Mouse (Mus musculus): ENCODE results near the gene Dbil5.

Dbil5 gene

GRCm38 (mm10) chr11:76243811-76244546 is 26.6 kb downstream of the Dbil5 start:
- Histone ChIP-seq H3K4me3 (replicated peaks; ENCODE audit: low read length) (peak overlapping the region; percentile 94), H3K9me3 (ENCODE audit: low read length) (no peaks in the 10 kb centered on the region), H3K27me3 (ENCODE audit: insufficient read depth, low read length) (no peaks in the 10 kb centered on the region), H3K36me3 (ENCODE audit: insufficient read depth, low read length) (peaks cover 39% of the 10 kb centered on the region), H3K4me1 (replicated peaks; ENCODE audit: low read depth, low read length) (peaks cover 22% of the 10 kb centered on the region)
- TF ChIP-seq NANOG (IDR thresholded peaks at IDR 0.05; ENCODE audit: borderline replicate concordance, low read length) (no peak), POU5F1 (IDR thresholded peaks at IDR 0.05; ENCODE audit: borderline replicate concordance, low read length) (no peak), CTCF (conservative IDR thresholded peaks at IDR 0.05; ENCODE audit: low read length) (no peak)

- H3K27me3 ChIP-seq (ENCODE audit: insufficient read depth, low read length): no peaks in the 10 kb centered on the region
- H3K36me3 ChIP-seq (ENCODE audit: insufficient read depth, low read length): peaks cover 46% of the 10 kb centered on the region
- peaks cover 22% of the 10 kb centered on the region for H3K4me1 ChIP-seq (replicated peaks; ENCODE audit: low read depth, low read length)
- TF ChIP-seq CTCF (conservative IDR thresholded peaks at IDR 0.05; ENCODE audit: low read length): no peak
- no peak for TF ChIP-seq POU5F1 (IDR thresholded peaks at IDR 0.05; ENCODE audit: borderline replicate concordance, low read length)
- TF ChIP-seq NANOG (IDR thresholded peaks at IDR 0.05; ENCODE audit: borderline replicate concordance, low read length): no peak
- H3K4me3 ChIP-seq (replicated peaks; ENCODE audit: low read length): no peak overlapping the region
- no peaks in the 10 kb centered on the region for H3K9me3 ChIP-seq (ENCODE audit: low read length)
Observed at GRCm38 (mm10) chr11:76246439-76246838, 29.0 kb downstream of the Dbil5 start.

- Histone ChIP-seq H3K9me3 (ENCODE audit: low read length) (no peaks in the 10 kb centered on the region), H3K4me1 (replicated peaks; ENCODE audit: low read depth, low read length) (peaks cover 22% of the 10 kb centered on the region), H3K27me3 (ENCODE audit: insufficient read depth, low read length) (no peaks in the 10 kb centered on the region), H3K4me3 (replicated peaks; ENCODE audit: low read length) (no peak overlapping the region), H3K36me3 (ENCODE audit: insufficient read depth, low read length) (peaks cover 46% of the 10 kb centered on the region)
- TF ChIP-seq CTCF (conservative IDR thresholded peaks at IDR 0.05; ENCODE audit: low read length) (no peak), NANOG (IDR thresholded peaks at IDR 0.05; ENCODE audit: borderline replicate concordance, low read length) (no peak), POU5F1 (IDR thresholded peaks at IDR 0.05; ENCODE audit: borderline replicate concordance, low read length) (no peak)
Observed at GRCm38 (mm10) chr11:76247239-76247638, 29.8 kb downstream of the Dbil5 start.

- H3K4me1 ChIP-seq (replicated peaks; ENCODE audit: low read depth, low read length): peaks cover 21% of the 10 kb centered on the region
- TF ChIP-seq CTCF (conservative IDR thresholded peaks at IDR 0.05; ENCODE audit: low read length) (no peak), NANOG (IDR thresholded peaks at IDR 0.05; ENCODE audit: borderline replicate concordance, low read length) (no peak)
- H3K9me3 ChIP-seq (ENCODE audit: low read length): no peaks in the 10 kb centered on the region
- peaks cover 54% of the 10 kb centered on the region for H3K36me3 ChIP-seq (ENCODE audit: insufficient read depth, low read length)
- no peaks in the 10 kb centered on the region for H3K27me3 ChIP-seq (ENCODE audit: insufficient read depth, low read length)
- H3K4me3 ChIP-seq (replicated peaks; ENCODE audit: low read length): no peak overlapping the region
Observed at GRCm38 (mm10) chr11:76252036-76252435, 34.6 kb downstream of the Dbil5 start.

- H3K27me3 ChIP-seq (ENCODE audit: insufficient read depth, low read length): 0 out of 2 replicates have a peak, but pooled peaks cover 5% of the 10 kb centered on the region
- TF ChIP-seq POU5F1 (IDR thresholded peaks at IDR 0.05; ENCODE audit: borderline replicate concordance, low read length) (no peak), CTCF (conservative IDR thresholded peaks at IDR 0.05; ENCODE audit: low read length) (peak; percentile 84)
- H3K36me3 ChIP-seq (ENCODE audit: insufficient read depth, low read length): peaks cover 61% of the 10 kb centered on the region
- H3K9me3 ChIP-seq (ENCODE audit: low read length): no peaks in the 10 kb centered on the region
- H3K4me3 ChIP-seq (replicated peaks; ENCODE audit: low read length): no peak overlapping the region
- peaks cover 21% of the 10 kb centered on the region for H3K4me1 ChIP-seq (replicated peaks; ENCODE audit: low read depth, low read length)
Observed at GRCm38 (mm10) chr11:76253145-76253917, 35.9 kb downstream of the Dbil5 start.

- H3K4me3 ChIP-seq (replicated peaks; ENCODE audit: low read length): no peak overlapping the region
- H3K9me3 ChIP-seq (ENCODE audit: low read length): no peaks in the 10 kb centered on the region
- 0 out of 2 replicates have a peak, but pooled peaks cover 6% of the 10 kb centered on the region for H3K27me3 ChIP-seq (ENCODE audit: insufficient read depth, low read length)
- H3K36me3 ChIP-seq (ENCODE audit: insufficient read depth, low read length): peaks cover 59% of the 10 kb centered on the region
- TF ChIP-seq POU5F1 (IDR thresholded peaks at IDR 0.05; ENCODE audit: borderline replicate concordance, low read length) (no peak), NANOG (IDR thresholded peaks at IDR 0.05; ENCODE audit: borderline replicate concordance, low read length) (no peak)
- H3K4me1 ChIP-seq (replicated peaks; ENCODE audit: low read depth, low read length): peaks cover 18% of the 10 kb centered on the region
Observed at GRCm38 (mm10) chr11:76253918-76254264, 36.5 kb downstream of the Dbil5 start.

- H3K9me3 ChIP-seq (ENCODE audit: low read length): no peaks in the 10 kb centered on the region
- peaks cover 10% of the 10 kb centered on the region; the same call in 1 of the 2 replicates for H3K27me3 ChIP-seq (ENCODE audit: insufficient read depth, low read length)
- no peak for TF ChIP-seq CTCF (conservative IDR thresholded peaks at IDR 0.05; ENCODE audit: low read length)
- no peak for TF ChIP-seq POU5F1 (IDR thresholded peaks at IDR 0.05; ENCODE audit: borderline replicate concordance, low read length)
- no peak for TF ChIP-seq NANOG (IDR thresholded peaks at IDR 0.05; ENCODE audit: borderline replicate concordance, low read length)
- peaks cover 53% of the 10 kb centered on the region for H3K36me3 ChIP-seq (ENCODE audit: insufficient read depth, low read length)
- no peak overlapping the region for H3K4me3 ChIP-seq (replicated peaks; ENCODE audit: low read length)
- peaks cover 30% of the 10 kb centered on the region for H3K4me1 ChIP-seq (replicated peaks; ENCODE audit: low read depth, low read length)
Observed at GRCm38 (mm10) chr11:76255431-76256001, 38.1 kb downstream of the Dbil5 start.

- TF ChIP-seq POU5F1 (IDR thresholded peaks at IDR 0.05; ENCODE audit: borderline replicate concordance, low read length) (no peak), CTCF (conservative IDR thresholded peaks at IDR 0.05; ENCODE audit: low read length) (no peak), NANOG (IDR thresholded peaks at IDR 0.05; ENCODE audit: borderline replicate concordance, low read length) (no peak)
- Histone ChIP-seq H3K27me3 (ENCODE audit: insufficient read depth, low read length) (peaks cover 14% of the 10 kb centered on the region; the same call in 1 of the 2 replicates), H3K4me3 (replicated peaks; ENCODE audit: low read length) (no peak overlapping the region), H3K9me3 (ENCODE audit: low read length) (no peaks in the 10 kb centered on the region), H3K36me3 (ENCODE audit: insufficient read depth, low read length) (peaks cover 52% of the 10 kb centered on the region), H3K4me1 (replicated peaks; ENCODE audit: low read depth, low read length) (peaks cover 36% of the 10 kb centered on the region)
Observed at GRCm38 (mm10) chr11:76256129-76256528, 38.7 kb downstream of the Dbil5 start.
